Mouse (Mus musculus): Measurements from ENCODE around the gene Gm28042.

GRCm38 (mm10) chr2:120008672-120009071 lies 18.6 kb upstream of the Gm28042 start:
- TF ChIP-seq POLR2A (IDR thresholded peaks at IDR 0.05; ENCODE audit: low read depth, low read length) (no peak), CTCF (IDR thresholded peaks at IDR 0.05; ENCODE audit: extremely low read depth, insufficient read length, insufficient replicate concordance, low read depth, low read length) (no peak)

All from small intestine, adult 2 months (tissue).